9 mouse cellular contexts compared by ENCODE assay signal in the genomic region with DNA sequence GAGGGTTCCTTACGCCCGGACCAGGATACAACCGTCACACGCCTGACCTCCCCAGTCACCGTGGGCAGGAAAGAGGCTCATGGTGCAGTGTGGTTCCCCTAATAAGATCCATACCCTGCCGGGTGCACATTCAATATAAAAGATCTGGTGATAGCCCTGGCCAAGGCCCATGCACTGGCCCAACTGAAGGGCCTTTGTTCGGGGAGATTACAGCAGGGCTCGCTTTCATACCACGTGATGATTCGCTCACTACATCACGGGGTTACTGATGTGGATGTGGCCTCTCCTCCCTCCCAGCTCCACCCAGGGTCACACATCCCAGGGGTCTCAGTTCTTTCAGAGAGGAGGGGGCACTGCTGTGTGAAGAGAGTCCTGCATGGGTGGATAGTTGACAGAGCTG. TPM values are rescaled to one million over a fixed set of nuclear protein-coding genes. Genes with fewer than 3 reads are reported as not detected.
A peak's percentile ranks its signal among the peaks of the same experiment; 100 is the strongest.
DNase-seq lines count a peak whose midpoint lies in the region; ATAC-seq and TF ChIP-seq lines count a peak whose summit lies in the region.
"Had no signal": no experiment of that assay in that cellular context is flagged by ENCODE, and none has a peak within 500 bp of the region (broad histone marks: within the 10 kb centered on the region; RNA-seq: fewer than 3 reads in every experiment).

No protein-coding gene starts in this region.

- peak overlapping the region; percentile 78 for H3K27ac ChIP-seq in hindbrain, embryonic 10.5 days
- H3K27ac ChIP-seq in hindbrain, embryonic 11.5 days (ENCODE audit: low read depth, low read length): no peak overlapping the region
- H3K27ac ChIP-seq in midbrain, embryonic 13.5 days: no peak overlapping the region
- H3K27ac ChIP-seq in midbrain, postnatal 0 days (ENCODE audit: low read depth, low read length): no peak overlapping the region
- H3K27ac ChIP-seq in forebrain, embryonic 15.5 days (replicated peaks): peak overlapping the region; percentile 65
- H3K27ac ChIP-seq in stomach, embryonic 16.5 days (ENCODE audit: low read length): peak overlapping the region; percentile 78

- no peak for TF ChIP-seq CTCF in midbrain, postnatal 0 days (IDR thresholded peaks at IDR 0.05)

- ATAC-seq in hindbrain, embryonic 11.5 days (ENCODE audit: low FRiP score): no peak
- ATAC-seq in midbrain, embryonic 13.5 days: peak; percentile 15; the same call in 1 of the 2 replicates
- no peak for ATAC-seq in midbrain, postnatal 0 days (ENCODE audit: low FRiP score)
- peak; percentile 26; the same call in 1 of the 2 replicates for ATAC-seq in forebrain, embryonic 15.5 days (replicated peaks)
- peak; percentile 62; the same call in 1 of the 2 replicates for ATAC-seq in stomach, embryonic 16.5 days (ENCODE audit: insufficient read depth, low FRiP score)
- ATAC-seq: liver, postnatal 0 days had no signal

- 78% methylated on average over 11 of the region's 11 CpGs for WGBS in hindbrain, embryonic 10.5 days
- 76% methylated on average over 11 of the region's 11 CpGs for WGBS in hindbrain, embryonic 11.5 days
- 58% methylated on average over 11 of the region's 11 CpGs for WGBS in midbrain, embryonic 13.5 days
- WGBS in midbrain, postnatal 0 days: 57% methylated on average over 11 of the region's 11 CpGs
- WGBS in forebrain, embryonic 15.5 days: 21% methylated on average over 11 of the region's 11 CpGs
- 67% methylated on average over 11 of the region's 11 CpGs for WGBS in stomach, embryonic 16.5 days

- no peak overlapping the region for H3K4me2 ChIP-seq in hindbrain, embryonic 11.5 days (replicated peaks; ENCODE audit: low read depth, low read length)
- H3K4me2 ChIP-seq in midbrain, embryonic 13.5 days (replicated peaks): no peak overlapping the region
- H3K4me2 ChIP-seq in midbrain, postnatal 0 days (ENCODE audit: low read depth, low read length, poor library complexity, severe bottlenecking): no peak overlapping the region
- H3K4me2 ChIP-seq in forebrain, embryonic 15.5 days (replicated peaks): no peak overlapping the region
- H3K4me2 ChIP-seq in stomach, embryonic 16.5 days (ENCODE audit: low read depth, low read length): no peak overlapping the region

- no peaks in the 10 kb centered on the region for H3K36me3 ChIP-seq in hindbrain, embryonic 10.5 days
- H3K36me3 ChIP-seq in hindbrain, embryonic 11.5 days (ENCODE audit: control insufficient read depth, insufficient read depth, low read length): no peaks in the 10 kb centered on the region
- no peaks in the 10 kb centered on the region for H3K36me3 ChIP-seq in midbrain, embryonic 13.5 days
- no peaks in the 10 kb centered on the region for H3K36me3 ChIP-seq in midbrain, postnatal 0 days (ENCODE audit: insufficient read depth, low read length)
- H3K36me3 ChIP-seq in forebrain, embryonic 15.5 days: no peaks in the 10 kb centered on the region
- no peaks in the 10 kb centered on the region for H3K36me3 ChIP-seq in stomach, embryonic 16.5 days (ENCODE audit: control insufficient read depth, insufficient read depth, low read length)

- H3K4me1 ChIP-seq in hindbrain, embryonic 10.5 days (replicated peaks): peaks cover 80% of the 10 kb centered on the region
- 0 out of 2 replicates have a peak, but pooled peaks cover 5% of the 10 kb centered on the region for H3K4me1 ChIP-seq in hindbrain, embryonic 11.5 days (replicated peaks; ENCODE audit: control insufficient read depth, insufficient read depth, low read length)
- H3K4me1 ChIP-seq in midbrain, embryonic 13.5 days (replicated peaks): peaks cover 55% of the 10 kb centered on the region
- 0 out of 2 replicates have a peak, but pooled peaks cover 4% of the 10 kb centered on the region for H3K4me1 ChIP-seq in midbrain, postnatal 0 days (ENCODE audit: insufficient read depth, low read length)
- peaks cover 77% of the 10 kb centered on the region for H3K4me1 ChIP-seq in forebrain, embryonic 15.5 days
- peaks cover 33% of the 10 kb centered on the region for H3K4me1 ChIP-seq in stomach, embryonic 16.5 days (ENCODE audit: control insufficient read depth, insufficient read depth, low read length)

- no peak overlapping the region for H3K9ac ChIP-seq in hindbrain, embryonic 11.5 days (ENCODE audit: low read depth, low read length)
- no peak overlapping the region for H3K9ac ChIP-seq in midbrain, embryonic 13.5 days (replicated peaks)
- H3K9ac ChIP-seq in midbrain, postnatal 0 days (replicated peaks; ENCODE audit: low read length, poor library complexity, severe bottlenecking): no peak overlapping the region
- H3K9ac ChIP-seq in forebrain, embryonic 15.5 days (replicated peaks): no peak overlapping the region
- no peak overlapping the region for H3K9ac ChIP-seq in stomach, embryonic 16.5 days (ENCODE audit: low read length)
- H3K9ac ChIP-seq: liver, postnatal 0 days had no signal

- no peak for DNase-seq in hindbrain, embryonic 10.5 days (ENCODE audit: low spot score)
- DNase-seq in hindbrain, embryonic 11.5 days (ENCODE audit: low spot score): no peak
- no peak for DNase-seq in midbrain, postnatal 0 days (ENCODE audit: low spot score)
- no peak for DNase-seq in embryo, embryonic 10.5 days (ENCODE audit: low spot score)
- no peak for DNase-seq in kidney, postnatal 36 days
- DNase-seq: liver, postnatal 0 days had no signal

- peaks cover 47% of the 10 kb centered on the region for H3K27me3 ChIP-seq in hindbrain, embryonic 10.5 days (ENCODE audit: insufficient read depth, poor library complexity, severe bottlenecking)
- no peaks in the 10 kb centered on the region for H3K27me3 ChIP-seq in hindbrain, embryonic 11.5 days (ENCODE audit: control insufficient read depth, insufficient read depth, low read length)
- peaks cover 27% of the 10 kb centered on the region for H3K27me3 ChIP-seq in midbrain, embryonic 13.5 days
- 0 out of 2 replicates have a peak, but pooled peaks cover 2% of the 10 kb centered on the region for H3K27me3 ChIP-seq in midbrain, postnatal 0 days (ENCODE audit: insufficient read depth, low read length)
- no peaks in the 10 kb centered on the region for H3K27me3 ChIP-seq in forebrain, embryonic 15.5 days
- H3K27me3 ChIP-seq in stomach, embryonic 16.5 days (ENCODE audit: control insufficient read depth, insufficient read depth, low read length): no peaks in the 10 kb centered on the region

- H3K9me3 ChIP-seq in hindbrain, embryonic 10.5 days: no peaks in the 10 kb centered on the region
- no peaks in the 10 kb centered on the region for H3K9me3 ChIP-seq in hindbrain, embryonic 11.5 days (ENCODE audit: control insufficient read depth, low read length)
- no peaks in the 10 kb centered on the region for H3K9me3 ChIP-seq in midbrain, embryonic 13.5 days
- H3K9me3 ChIP-seq in midbrain, postnatal 0 days (ENCODE audit: low read length): no peaks in the 10 kb centered on the region
- no peaks in the 10 kb centered on the region for H3K9me3 ChIP-seq in forebrain, embryonic 15.5 days
- no peaks in the 10 kb centered on the region for H3K9me3 ChIP-seq in stomach, embryonic 16.5 days (replicated peaks; ENCODE audit: control insufficient read depth, low read length)

- no peak overlapping the region for H3K4me3 ChIP-seq in hindbrain, embryonic 10.5 days
- H3K4me3 ChIP-seq in hindbrain, embryonic 11.5 days (ENCODE audit: low read depth, low read length): no peak overlapping the region
- H3K4me3 ChIP-seq in midbrain, embryonic 13.5 days (replicated peaks): no peak overlapping the region
- H3K4me3 ChIP-seq in midbrain, postnatal 0 days (ENCODE audit: low read depth, low read length): no peak overlapping the region
- H3K4me3 ChIP-seq in forebrain, embryonic 15.5 days: no peak overlapping the region
- no peak overlapping the region for H3K4me3 ChIP-seq in stomach, embryonic 16.5 days (replicated peaks; ENCODE audit: low read length)

RNA-seq across cellular contexts. Expression of gene Prdm16, which starts 50.3 kb away (rescaled TPM):
- 15.3 and 23.5 TPM in 2 replicates for polyA plus RNA-seq in hindbrain, embryonic 10.5 days (2016; fragmentation: Nextera tagmentation; extraction: Ambion mirVana)
- 17.6 and 21.8 TPM in 2 replicates for polyA plus RNA-seq in hindbrain, embryonic 11.5 days (2014; fragmentation: Nextera tagmentation; extraction: Ambion mirVana)
- 8.7 and 12.5 TPM in 2 replicates for polyA plus RNA-seq in midbrain, embryonic 13.5 days (2015; fragmentation: Nextera tagmentation; extraction: Ambion mirVana)
- 10.7 and 13.4 TPM in 2 replicates for total RNA-seq in midbrain, postnatal 0 days (2014; rRNA removed)
- polyA plus RNA-seq in midbrain, postnatal 0 days (2015; fragmentation: Nextera tagmentation; extraction: Ambion mirVana): 9.3 and 12.0 TPM in 2 replicates
- 32.7 and 33.5 TPM in 2 replicates for polyA plus RNA-seq in forebrain, embryonic 15.5 days (2015; fragmentation: Nextera tagmentation; extraction: Ambion mirVana)
- polyA plus RNA-seq in stomach, embryonic 16.5 days (2015; fragmentation: Nextera tagmentation; extraction: Ambion mirVana): 23.2 and 23.5 TPM in 2 replicates

Comparison
In these comparisons a context has a peak if more than half of its experiments do, and no peak if none do; other contexts are left out.
1. H3K27ac ChIP-seq: peak in hindbrain, embryonic 10.5 days (single experiment), forebrain, embryonic 15.5 days (single experiment) and stomach, embryonic 16.5 days (single experiment); none in hindbrain, embryonic 11.5 days (single experiment), midbrain, embryonic 13.5 days (single experiment) and midbrain, postnatal 0 days (single experiment).
2. ATAC-seq: peak in midbrain, embryonic 13.5 days (single experiment), forebrain, embryonic 15.5 days (single experiment) and stomach, embryonic 16.5 days (single experiment); none in hindbrain, embryonic 11.5 days (single experiment) and midbrain, postnatal 0 days (single experiment).